Comparison of ENCODE assay signal across 27 mouse cellular contexts in genomic region chr19:59374940-59375339, GRCm38 (mm10).
"Had no signal": no experiment of that assay in that cellular context is flagged by ENCODE, and none has a peak within 500 bp of the region (broad histone marks: within the 10 kb centered on the region; RNA-seq: fewer than 3 reads in every experiment).

No protein-coding gene starts in this region.

- H3K27ac ChIP-seq: gastrocnemius, adult 2 months; heart, embryonic 13.5 days; heart, embryonic 15.5 days; hindbrain, embryonic 10.5 days; hindbrain, embryonic 12.5 days; hindbrain, embryonic 14.5 days; intestine, embryonic 15.5 days; layer of hippocampus, adult 2 months; left cerebral cortex, adult 2 months; limb, embryonic 10.5 days; limb, embryonic 12.5 days; liver, embryonic 13.5 days; liver, embryonic 15.5 days had no signal

- H3K9me3 ChIP-seq: heart, embryonic 15.5 days; intestine, embryonic 15.5 days; limb, embryonic 10.5 days; liver, embryonic 13.5 days; liver, embryonic 15.5 days had no signal

- H3K4me1 ChIP-seq: heart, embryonic 13.5 days; heart, embryonic 15.5 days; hindbrain, embryonic 10.5 days; hindbrain, embryonic 12.5 days; intestine, embryonic 15.5 days; limb, embryonic 10.5 days; limb, embryonic 12.5 days; liver, embryonic 15.5 days had no signal

- ATAC-seq: hindbrain, embryonic 16.5 days; inflammation-experienced regulatory T-cells, adult 6 months; intestine, embryonic 15.5 days; intestine, postnatal 0 days had no signal

- H3K27me3 ChIP-seq: hindbrain, embryonic 12.5 days; intestine, embryonic 15.5 days; limb, embryonic 12.5 days had no signal

- H3K4me2 ChIP-seq: heart, embryonic 11.5 days; heart, embryonic 13.5 days; heart, embryonic 15.5 days; hindbrain, embryonic 12.5 days; hindbrain, embryonic 14.5 days; intestine, embryonic 15.5 days; limb, embryonic 12.5 days; liver, embryonic 11.5 days; liver, embryonic 13.5 days; liver, embryonic 15.5 days had no signal

- H3K4me3 ChIP-seq: gastrocnemius, adult 2 months; heart, embryonic 13.5 days; heart, embryonic 15.5 days; hindbrain, embryonic 10.5 days; hindbrain, embryonic 12.5 days; intestine, embryonic 15.5 days; layer of hippocampus, adult 2 months; left cerebral cortex, adult 2 months; limb, embryonic 10.5 days; limb, embryonic 12.5 days; liver, embryonic 13.5 days; liver, embryonic 15.5 days had no signal

- DNase-seq: gastrocnemius, adult 2 months; gastrocnemius, postnatal 14 days; gastrocnemius, postnatal 36 days; heart, adult 18-20 months; kidney, adult 18-20 months; kidney, adult 8-10 months; kidney, postnatal 10 days; kidney, postnatal 25 days; kidney, postnatal 4 days; liver; liver, embryonic 13.5 days had no signal

- H3K36me3 ChIP-seq: heart, embryonic 13.5 days; heart, embryonic 15.5 days; hindbrain, embryonic 10.5 days; hindbrain, embryonic 12.5 days; intestine, embryonic 15.5 days; limb, embryonic 10.5 days; limb, embryonic 12.5 days; liver, embryonic 13.5 days; liver, embryonic 15.5 days had no signal

- H3K9ac ChIP-seq: heart, embryonic 13.5 days; heart, embryonic 15.5 days; hindbrain, embryonic 12.5 days; hindbrain, embryonic 14.5 days; intestine, embryonic 15.5 days; limb, embryonic 12.5 days; liver, embryonic 13.5 days; liver, embryonic 15.5 days had no signal
